Mouse (Mus musculus): ENCODE measurements at regions not wholly inside any gene's neighbourhood (a gene's known extent, or its start where the extent isn't known, plus 50 kb on each side); places are given as distances from the start of the nearest gene placed in this dataset.

GRCm38 (mm10) chr2:55817273-55817672 lies 381.5 kb downstream of the Kcnj3 start:
- DNase-seq: no peak

GRCm38 (mm10) chr2:55818220-55818619 lies 382.4 kb downstream of the Kcnj3 start:
- peak; percentile 59 for DNase-seq

GRCm38 (mm10) chr2:55822726-55823125 lies 387.0 kb downstream of the Kcnj3 start:
- no peak for DNase-seq

GRCm38 (mm10) chr2:55841521-55841920 lies 405.8 kb downstream of the Kcnj3 start:
- DNase-seq: peak; percentile 25

- DNase-seq: no peak
Observed at GRCm38 (mm10) chr2:55846832-55847382, 411.1 kb downstream of the Kcnj3 start.

- no peak for DNase-seq
Observed at GRCm38 (mm10) chr2:55862479-55862878, 426.7 kb downstream of the Kcnj3 start.

- no peak for DNase-seq
Observed at GRCm38 (mm10) chr2:55889976-55890375, 454.2 kb downstream of the Kcnj3 start.

- DNase-seq: no peak
Observed at GRCm38 (mm10) chr2:55892821-55893535, 457.2 kb downstream of the Kcnj3 start.

GRCm38 (mm10) chr2:55920294-55920693 lies 484.5 kb downstream of the Kcnj3 start:
- no peak for DNase-seq
